Mouse (Mus musculus): ENCODE results near the gene Fbxo39. TPM values are rescaled to one million over a fixed set of nuclear protein-coding genes. Genes with fewer than 3 reads are reported as not detected.
A peak's percentile ranks its signal among the peaks of the same experiment; 100 is the strongest.
"Not testable (repeated sequence)": the region's sequence is repeated elsewhere in the genome, so short reads cannot be mapped to it uniquely, and the experiment has no call there.

The Fbxo39 gene
- total RNA-seq, 2 experiments from 2014 or later = not detected

DNA sequence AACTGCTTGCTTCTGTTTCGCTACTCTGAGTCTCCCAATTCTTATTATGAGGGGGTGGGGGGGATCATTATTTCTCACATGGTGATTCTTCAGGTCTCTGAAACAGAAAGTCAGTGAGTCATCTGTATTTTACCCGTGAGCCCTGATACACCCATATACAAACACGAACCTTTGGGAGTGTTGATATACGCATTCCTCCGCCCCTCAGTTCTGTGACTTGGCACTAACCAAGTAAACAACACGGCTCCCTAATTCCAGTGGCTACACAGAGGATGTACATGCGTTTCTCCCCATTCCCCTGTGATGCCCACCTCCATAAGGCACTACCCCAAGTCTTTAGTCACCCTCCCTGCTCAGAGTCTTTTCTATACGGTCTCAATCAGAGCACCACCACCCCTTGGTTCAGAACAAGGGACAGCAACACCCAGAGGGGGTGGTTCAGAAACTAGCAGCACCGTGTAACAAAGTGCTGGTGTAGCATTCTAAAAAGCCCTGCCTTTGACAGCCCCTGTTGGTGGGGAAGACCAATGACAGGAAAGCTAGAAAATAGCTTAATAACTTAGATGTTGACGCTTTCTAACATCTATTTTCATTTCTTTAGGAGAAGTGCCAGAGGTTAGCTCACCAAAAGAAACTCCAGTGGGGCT, 2.8 kb upstream of the Fbxo39 start:
- DNase-seq = no peak

DNA sequence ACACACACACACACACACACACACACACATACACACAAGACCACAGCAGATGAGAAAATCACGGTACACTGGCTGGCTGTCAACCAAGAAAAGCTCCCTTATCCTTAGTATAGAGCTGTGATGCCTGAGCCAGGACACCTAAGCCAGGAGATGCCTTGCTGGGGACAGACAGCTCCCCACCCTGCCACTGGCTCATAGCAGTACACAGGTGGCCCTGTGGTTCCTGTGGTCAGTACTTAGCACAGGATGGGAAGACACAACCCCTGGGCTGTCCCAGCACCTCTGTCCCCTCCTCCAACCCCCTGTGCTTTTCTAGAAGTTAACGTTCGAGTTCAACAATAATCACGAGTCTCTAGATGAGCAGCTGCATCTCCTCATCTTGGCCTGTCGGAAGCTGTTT, 3.8 kb downstream of the Fbxo39 start:
- DNase-seq = no peak

DNA sequence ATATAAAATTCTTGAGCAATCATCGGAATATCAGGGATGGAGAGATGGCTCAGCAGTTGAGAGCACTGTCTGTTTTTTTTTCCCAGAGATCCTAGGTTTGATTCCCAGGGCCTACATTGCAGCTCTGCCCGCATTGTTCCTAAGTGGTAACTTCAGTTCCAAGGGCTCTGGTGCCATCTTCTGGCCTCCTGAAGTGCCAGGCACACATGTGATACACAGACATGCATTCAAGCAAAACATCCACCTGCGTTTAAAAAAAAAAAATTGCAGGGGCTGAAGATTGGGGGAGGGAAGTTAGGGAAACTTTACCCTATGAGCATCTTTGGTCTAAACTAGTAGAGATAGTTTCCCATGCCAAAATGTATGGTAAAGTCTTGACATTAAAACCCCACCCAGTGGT, 10.2 kb downstream of the Fbxo39 start:
- DNase-seq = no peak

DNA sequence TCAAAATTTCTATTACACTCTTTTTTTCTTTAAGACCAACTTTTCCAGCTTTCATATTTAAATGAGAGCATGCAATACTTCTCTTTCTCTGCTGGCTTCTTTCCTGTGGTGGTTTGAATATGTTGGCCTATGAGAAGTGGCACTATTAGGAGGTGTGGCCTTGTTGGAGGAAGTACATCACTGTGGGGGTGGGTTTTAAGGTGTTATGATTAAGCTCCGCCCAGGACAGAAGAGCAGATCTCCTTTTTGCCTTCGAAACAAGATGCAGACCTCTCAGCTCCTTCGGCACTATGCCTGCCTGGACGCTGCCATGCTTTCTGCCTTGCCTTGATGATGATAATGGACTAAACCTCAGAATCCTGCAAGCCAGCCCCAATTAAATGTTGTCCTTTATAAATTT, 11.5 kb downstream of the Fbxo39 start:
- DNase-seq = no peak

DNA sequence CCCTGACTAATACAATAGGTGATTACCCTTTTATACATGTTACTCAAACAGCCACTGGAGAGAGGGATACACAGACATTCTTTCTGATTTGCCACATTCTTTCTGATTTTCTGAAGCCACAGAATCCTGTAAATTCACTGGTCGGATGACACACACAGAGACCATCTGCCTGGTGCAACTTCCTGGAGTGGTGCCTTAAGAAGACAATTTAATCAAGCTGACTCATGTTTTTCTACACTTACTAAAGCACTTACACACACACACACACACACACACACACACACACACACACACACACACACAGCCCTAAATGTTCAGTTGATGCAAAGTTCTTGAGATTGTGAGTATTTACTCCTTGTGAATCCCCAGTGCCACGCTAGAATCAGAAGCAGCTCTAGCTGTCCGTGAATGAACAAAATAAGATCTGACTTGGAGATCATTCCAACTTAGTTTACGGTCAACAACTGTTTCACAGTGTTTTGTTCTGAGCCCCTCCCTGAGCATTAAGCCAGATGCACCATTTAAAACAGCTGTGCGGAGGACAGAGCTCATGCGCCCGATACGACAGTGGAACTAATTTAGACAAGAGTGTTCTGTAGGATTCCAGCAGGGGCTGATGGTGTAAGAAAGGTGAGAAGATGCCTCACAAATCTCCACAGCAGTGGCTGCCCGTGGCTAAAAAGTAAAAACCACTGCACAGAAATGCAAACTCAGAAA, 18.9 kb downstream of the Fbxo39 start:
- no peak for DNase-seq

DNA sequence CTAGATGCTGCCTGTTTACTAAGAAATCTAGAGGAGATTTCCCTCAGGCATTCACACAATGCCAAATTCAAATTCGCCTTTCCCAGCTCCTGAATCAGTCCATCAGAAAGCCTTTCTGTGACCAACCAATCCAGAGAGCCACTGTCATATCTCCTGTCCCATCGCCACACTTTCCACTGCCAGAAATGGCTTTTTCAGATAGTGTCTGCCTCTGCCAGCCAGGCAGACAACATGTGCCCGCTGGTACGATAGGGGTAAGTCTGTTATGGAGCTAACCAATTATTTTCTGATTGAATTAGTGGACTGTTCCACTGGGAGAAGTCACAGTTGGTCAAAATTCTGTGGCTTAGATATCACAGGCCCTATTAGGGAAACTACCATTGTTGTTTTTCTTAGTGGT, 20.4 kb downstream of the Fbxo39 start:
- no peak for DNase-seq

DNA sequence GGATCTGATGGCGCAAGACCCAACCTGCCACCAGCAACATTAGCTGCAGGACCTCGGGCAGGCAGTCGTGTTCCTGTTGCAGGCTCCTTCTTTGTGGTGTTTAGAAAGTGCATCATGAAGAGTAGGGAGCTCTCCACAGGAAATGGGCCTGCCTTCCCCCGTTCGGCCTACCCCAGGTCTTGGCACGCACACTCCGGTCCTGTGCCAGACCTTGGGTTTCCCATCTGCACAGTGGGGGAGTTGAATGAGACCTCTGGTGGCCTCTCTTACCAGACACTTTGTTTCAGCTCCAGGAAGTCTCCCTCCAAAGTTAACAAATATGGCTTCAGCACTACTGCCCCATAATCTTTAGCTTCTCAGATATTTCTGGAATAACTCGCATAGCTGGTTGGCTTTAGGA, 22.5 kb downstream of the Fbxo39 start:
- no peak for DNase-seq

DNA sequence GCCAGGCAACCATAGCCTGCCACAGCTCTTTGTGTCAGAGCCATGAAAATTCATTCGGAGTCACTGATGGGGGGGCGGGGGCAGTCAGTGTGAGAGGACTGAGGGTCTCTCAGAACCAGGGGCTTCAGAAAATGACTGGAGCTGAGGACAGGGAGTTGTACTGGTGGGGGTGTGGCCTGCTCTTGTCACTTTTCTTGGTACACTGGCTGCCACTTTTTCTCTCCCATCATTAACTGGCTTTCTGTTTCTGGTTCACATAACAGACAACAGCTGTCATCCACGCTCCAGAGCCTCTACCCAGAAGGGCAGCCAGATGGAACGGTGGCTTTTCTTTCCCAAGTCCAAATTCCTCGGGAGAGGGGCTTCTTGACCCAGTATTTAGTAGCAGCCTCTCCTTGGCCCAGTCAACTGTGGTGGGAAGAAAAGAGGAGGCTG, 24.2 kb downstream of the Fbxo39 start:
- DNase-seq = no peak

DNA sequence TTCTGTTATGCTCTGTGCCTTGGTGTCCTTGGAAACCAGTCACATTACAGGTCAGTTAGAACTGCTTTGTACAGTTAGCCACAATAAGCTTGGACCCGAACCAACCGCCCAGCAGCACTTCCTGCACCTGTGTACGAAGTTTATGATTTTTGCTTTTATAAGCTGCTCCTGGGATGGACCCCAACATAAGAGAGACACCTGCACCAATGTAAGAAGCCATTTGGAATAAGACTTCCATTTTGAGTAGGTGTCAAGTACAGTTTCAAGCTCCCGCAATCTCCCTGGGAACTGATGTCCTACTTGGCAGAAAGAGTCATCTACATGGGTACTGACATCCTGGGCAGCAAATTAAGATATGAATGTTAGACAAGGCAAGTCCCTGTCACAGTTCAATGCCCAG, 25.5 kb downstream of the Fbxo39 start:
- no peak for DNase-seq

DNA sequence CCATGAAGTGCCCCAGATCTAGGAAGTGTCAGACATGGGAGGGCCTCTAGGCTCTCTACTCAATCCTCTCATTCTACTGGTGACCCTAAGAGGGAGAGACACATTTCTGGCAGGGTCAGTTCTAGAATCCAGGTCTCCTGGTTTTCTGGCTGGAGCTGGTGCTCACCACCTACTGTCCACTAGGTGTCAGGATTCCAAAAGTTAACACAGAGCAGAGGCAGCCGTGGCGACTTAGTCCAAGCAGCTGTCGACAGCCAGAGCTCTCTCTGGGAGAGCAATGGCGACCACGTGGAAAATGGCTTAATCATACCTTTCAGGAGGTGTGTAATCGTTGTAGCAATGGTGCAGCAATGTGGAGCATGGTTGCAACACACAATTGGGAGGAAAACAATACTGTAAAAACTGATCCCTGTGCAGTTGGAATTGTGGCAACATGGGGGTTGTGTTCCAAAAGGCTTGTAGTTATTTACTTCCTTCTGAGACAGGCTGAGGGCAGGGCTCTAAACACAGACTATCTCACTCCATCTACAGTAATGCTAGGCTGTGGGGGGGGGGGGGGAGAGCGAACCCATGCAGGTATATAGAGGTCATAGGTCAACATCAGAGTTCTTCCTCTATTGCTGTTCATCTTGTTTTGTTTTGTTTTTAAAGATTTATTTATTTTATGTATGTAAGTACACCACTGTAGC, 28.4 kb downstream of the Fbxo39 start:
- peak; percentile 59 to 78 for DNase-seq

DNA sequence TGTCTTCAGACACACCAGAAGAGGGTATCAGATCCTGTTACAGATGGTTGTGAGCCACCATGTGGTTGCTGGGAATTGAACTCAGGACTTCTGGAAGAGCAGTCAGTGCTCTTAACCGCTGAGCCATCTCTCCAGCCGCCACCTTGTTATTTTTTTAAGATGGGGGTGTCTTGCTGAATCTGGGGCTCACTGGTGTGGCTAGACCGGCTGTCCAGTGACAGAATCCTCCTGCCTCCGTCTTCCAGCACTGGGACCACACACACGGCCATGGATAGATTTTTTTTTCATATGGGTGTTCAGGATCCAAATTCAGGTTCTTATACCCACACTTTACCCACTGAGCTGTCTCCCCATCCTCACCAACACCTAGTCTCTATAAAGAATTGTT, 29.0 kb downstream of the Fbxo39 start:
- DNase-seq = not testable (repeated sequence)

DNA sequence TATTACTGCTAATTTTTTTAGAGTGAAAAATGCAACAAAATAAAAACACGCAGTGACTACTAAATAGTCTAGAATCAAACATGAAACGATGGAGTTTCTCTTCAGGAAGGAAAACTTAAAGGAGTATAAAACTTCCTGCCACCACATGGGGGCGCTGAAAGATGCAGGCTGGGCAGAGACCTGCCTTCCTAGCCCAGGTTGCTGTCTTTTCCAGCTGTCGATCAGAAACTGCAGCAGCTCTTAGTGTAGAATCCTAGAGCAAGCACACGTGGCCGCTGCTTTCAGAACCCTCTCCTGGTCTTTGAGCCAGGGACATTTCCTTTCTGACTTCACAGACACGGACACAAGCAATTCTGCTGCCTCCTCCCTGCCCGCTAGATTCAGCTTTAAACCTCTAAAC, 29.7 kb downstream of the Fbxo39 start:
- peak; percentile 16 to 60 for DNase-seq

DNA sequence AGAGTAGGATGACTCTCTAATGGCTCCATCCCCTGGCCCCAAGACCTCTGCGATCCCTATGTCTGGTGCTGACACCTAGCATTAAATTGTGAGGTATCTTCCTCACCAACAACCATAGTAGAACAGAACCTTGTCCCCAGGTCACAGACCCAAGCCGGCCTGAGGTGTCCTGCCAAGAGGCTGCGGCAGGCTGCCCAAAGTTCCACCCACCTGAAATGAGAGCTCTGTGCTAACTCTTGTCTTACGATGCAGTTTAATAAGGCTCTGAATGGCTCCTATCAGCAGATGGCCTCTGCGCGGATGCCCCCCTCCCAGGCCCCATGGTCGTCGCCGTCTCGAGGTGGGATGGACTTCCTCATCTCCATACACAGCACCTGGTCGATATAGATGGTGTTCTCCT, 30.2 kb downstream of the Fbxo39 start:
- no peak for DNase-seq

DNA sequence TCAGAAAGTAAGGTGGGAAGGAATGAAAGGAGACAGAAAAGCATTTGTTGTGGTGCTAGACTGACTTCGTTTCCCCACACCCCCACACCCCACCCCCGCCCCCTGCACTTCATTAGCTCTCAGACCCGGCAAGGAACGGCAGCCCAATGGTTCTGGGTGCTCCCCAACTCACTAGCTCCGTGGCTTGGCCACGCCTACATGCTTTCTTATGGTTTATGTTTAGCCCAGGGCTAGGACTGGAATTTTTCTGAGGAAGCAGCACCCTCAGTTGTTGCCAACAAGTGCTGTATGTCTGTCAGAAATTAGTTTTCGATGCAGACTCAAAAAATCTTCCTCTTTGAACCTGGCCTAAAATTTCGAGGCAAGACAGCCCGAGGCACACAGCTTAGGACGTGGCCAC, 34.3 kb downstream of the Fbxo39 start:
- no peak for DNase-seq

DNA sequence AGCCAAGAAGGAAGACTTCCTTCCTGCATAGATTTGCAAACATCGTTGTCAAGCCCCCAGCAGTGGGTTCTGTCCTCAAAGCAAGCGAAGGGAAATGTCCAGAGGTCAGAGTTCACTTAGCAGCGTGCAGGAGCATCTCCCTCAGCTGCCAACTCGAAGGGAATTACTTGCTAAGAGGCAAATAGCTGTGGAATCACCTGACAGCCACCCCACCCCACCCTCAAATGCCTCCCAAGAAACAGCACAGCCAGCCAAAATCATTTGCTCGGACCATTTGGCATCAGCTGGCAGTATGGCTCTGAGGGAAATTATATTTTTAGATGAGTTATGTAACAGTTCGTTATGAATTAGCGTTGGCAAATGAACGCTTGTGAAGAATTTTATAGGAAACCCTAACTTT, 34.8 kb downstream of the Fbxo39 start:
- peak; percentile 30 to 41 for DNase-seq

DNA sequence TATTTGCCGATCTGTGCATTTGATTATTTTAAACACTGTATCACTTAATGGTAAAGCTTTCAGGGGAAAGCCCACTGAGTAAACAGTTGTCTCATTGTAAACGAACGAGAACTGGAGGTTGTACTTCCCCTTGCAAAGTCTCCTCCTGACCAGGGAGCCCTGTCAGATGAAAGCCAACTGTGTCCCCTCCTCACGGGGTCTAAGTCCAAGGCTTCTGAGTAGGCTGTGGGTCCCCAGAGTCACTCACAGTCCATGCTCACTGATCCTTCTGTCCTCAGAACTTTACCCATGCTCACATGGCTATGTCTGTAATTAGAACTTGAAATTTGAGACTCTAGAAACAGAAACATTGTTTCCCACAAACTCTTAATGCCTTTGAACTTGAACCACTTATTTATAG, 35.4 kb downstream of the Fbxo39 start:
- DNase-seq = no peak

DNA sequence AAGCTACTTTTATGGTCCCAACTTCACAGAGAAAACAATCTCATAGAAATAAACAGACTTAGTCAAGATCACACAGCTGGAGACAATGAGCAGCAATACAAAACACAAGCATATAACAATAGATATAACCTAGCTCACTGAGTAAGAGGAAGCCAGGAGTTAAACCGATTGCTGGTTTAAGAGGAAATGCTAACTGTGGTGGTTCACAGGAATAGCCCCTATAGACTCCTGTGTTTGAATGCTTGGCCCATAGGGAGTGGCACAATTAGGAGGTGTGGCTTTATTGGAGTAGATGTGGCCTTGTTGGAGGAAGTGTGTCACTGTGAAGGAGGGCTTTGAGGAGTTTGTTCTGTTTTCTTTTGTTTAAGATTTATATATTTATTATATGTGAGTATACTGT, 38.0 kb downstream of the Fbxo39 start:
- no peak for DNase-seq

DNA sequence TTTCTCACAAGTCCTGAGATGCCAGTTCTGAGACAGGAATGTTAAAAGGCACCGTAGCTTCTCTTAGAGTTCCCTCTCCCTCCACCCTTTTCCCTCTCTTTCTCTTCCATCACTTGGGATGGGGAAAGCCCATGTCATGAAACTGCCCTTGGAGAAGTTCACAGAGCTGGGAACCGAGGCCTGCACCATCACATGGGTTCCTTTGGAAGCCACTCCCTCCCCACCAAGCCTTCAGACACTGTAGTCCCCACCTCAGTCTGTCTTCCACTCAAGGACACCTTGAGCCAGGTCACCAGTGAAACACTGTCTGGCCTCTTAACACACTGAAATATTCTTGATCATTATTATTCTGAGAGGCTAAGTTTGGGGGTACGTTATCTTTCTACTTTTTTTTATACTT, 38.9 kb downstream of the Fbxo39 start:
- DNase-seq = no peak

DNA sequence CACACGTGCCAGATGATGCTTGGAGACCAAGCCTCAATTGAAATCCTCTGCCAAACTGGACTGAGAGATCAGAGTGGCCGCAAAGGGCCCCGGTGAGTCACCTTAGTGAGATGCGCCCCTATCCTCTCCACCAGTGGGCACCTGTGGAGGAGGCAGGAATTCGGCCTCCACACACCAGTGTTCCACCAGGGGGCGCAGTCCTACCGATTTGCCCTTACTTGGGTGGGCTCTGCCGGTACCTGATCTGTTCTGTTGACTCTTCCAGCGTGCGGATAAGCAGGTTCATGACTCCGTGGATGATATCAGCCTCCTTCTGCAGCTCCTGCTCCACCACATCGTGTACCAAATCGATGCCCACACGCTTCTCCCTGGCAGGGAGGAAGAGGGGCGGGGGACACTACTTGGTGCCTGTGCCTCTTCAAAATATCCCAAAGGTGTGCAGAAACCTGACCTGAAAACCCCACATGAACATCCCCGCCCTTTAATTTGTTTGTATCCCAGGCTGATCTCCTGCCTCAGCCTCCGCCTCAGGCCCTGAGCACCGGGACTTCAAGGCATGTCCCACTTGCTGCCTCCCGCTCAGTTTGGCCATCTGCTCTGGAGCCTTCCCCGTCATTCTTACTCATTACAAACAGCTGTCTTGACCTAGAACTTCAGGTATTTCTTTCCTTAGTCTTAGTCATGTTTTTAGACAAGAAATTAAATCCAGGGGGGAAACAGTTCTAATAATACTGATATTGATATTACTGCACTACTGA, 40.9 kb downstream of the Fbxo39 start:
- DNase-seq = peak; percentile 63 to 91

DNA sequence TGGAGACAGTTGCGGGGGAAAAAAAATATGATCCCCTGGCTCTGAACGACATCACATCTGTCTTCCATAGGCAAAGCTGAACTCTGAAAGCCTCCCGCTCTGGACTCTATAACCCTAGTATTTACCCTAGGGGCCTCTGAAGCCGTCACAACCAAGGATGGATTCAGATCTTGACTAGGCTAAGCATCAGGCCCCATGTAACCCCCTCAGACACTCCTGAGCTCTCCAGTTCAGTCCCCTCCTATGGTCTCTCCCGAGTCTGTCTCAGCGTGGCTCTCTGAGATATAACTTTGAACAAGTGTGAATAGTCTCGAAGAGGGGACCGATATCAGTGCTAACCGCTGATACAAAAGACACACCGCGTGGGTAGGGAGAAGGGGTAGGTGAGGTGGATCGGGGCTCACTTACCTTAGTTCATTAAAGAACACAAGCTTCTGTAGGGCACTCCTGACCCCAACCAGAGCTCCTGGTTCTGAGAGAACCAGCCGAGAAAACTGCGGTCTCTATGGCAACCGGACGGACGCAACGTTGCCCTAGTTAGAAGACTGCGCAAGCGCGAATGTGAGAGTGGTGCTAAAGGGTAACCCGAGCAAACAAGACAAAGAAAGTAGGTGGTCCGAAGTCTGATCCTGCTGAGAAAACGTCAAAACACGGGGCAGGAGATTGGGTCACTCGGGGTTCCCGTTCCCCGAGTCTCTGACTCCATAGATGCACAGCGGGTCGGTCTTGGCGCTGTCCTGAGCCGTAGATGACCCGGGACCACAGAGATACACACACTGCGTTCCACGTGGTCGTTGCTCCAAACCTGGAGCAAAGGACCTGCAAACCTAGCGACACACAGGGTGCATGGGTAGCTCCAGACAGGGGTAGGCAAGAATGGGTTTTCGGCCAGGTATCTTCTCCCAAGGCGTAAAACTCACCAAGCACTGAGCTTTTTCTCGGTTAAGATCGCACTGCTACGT, 47.4 kb downstream of the Fbxo39 start:
- peak; percentile 33 to 49 for DNase-seq

DNA sequence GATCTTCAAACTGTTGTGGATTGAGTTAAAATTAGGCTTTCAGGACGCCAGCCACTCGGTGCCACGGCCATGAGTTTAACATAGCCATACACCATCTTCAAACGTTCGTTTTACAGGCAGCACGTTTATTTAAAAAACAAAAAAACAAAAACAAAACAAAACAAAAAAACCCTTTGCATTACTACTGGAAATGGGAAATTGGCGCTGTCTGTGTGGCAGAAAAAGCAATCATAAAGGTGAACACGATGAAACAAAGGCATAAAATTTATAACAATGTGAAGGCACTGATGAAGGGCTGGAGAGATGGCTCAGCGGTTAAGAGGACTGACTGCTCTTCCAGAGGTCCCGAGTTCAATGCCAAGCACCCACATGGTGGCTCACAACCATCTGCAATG, 48.1 kb downstream of the Fbxo39 start, which contains the start of gene Tekt1:
Gene Tekt1, minus strand, starts transcription at position 96 of the 395 bp plus-strand sequence.
- no peak for DNase-seq

Measured in heart, adult 18-20 months (tissue).